Comparison of ENCODE assay signal across 26 mouse cellular contexts in the genomic region with DNA sequence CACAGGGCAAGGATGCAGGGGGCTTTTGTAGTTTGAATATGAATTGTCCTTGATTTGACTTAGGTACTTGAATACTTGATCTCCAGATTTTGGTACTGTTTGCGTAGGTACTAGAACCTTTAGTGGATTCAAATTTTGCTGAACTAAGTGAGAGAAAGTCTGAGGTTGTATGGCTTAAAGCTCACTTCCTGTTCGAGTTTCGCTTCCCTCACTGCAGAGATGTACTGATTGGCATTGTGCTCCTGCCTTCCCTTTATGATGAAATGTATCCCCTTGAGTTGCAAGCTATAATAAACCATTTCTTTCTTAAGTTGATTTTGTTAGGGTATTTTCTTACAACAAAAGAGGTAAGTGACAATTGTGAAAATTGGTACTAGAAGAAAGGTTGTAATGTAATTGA.
A peak's percentile ranks its signal among the peaks of the same experiment; 100 is the strongest.
DNase-seq lines count a peak whose midpoint lies in the region; ATAC-seq and TF ChIP-seq lines count a peak whose summit lies in the region.
"Had no signal": no experiment of that assay in that cellular context is flagged by ENCODE, and none has a peak within 500 bp of the region (broad histone marks: within the 10 kb centered on the region; RNA-seq: fewer than 3 reads in every experiment).

No protein-coding gene starts in this region.

- no peak for TF ChIP-seq POLR2A in MEL (IDR thresholded peaks at IDR 0.05; ENCODE audit: control insufficient read depth in 1 of 2, insufficient read depth in 1 of 2, low read depth in 1 of 2, low read length in 2 of 2, poor library complexity in 1 of 2)

- no peaks in the 10 kb centered on the region for H3K27me3 ChIP-seq in liver, postnatal 0 days (ENCODE audit: insufficient read depth, low read length)
- no peaks in the 10 kb centered on the region for H3K27me3 ChIP-seq in liver, embryonic 11.5 days (replicated peaks; ENCODE audit: control insufficient read depth, insufficient read depth, low read length)
- H3K27me3 ChIP-seq in MEL (ENCODE audit: control insufficient read depth in 1 of 2, insufficient read depth in 2 of 2, low read length in 2 of 2) = no peaks in the 10 kb centered on the region
- H3K27me3 ChIP-seq: embryonic facial prominence, embryonic 12.5 days; embryonic facial prominence, embryonic 15.5 days; heart, embryonic 13.5 days had no signal

- no peak overlapping the region for H3K4me2 ChIP-seq in liver, postnatal 0 days (ENCODE audit: low read depth, low read length)
- no peak overlapping the region for H3K4me2 ChIP-seq in liver, embryonic 11.5 days
- H3K4me2 ChIP-seq: embryonic facial prominence, embryonic 12.5 days; embryonic facial prominence, embryonic 15.5 days; heart, embryonic 13.5 days; hindbrain, embryonic 14.5 days had no signal

- H3K4me1 ChIP-seq in liver, postnatal 0 days (ENCODE audit: insufficient read depth) = no peaks in the 10 kb centered on the region; the same call in 1 of the 2 replicates
- peaks cover 6% of the 10 kb centered on the region for H3K4me1 ChIP-seq in liver, embryonic 11.5 days (replicated peaks; ENCODE audit: control insufficient read depth, insufficient read depth, low read length)
- H3K4me1 ChIP-seq in MEL (ENCODE audit: control insufficient read depth in 1 of 2, insufficient read depth in 2 of 2, low read length in 2 of 2) = no peaks in the 10 kb centered on the region
- H3K4me1 ChIP-seq: embryonic facial prominence, embryonic 12.5 days; embryonic facial prominence, embryonic 15.5 days; heart, embryonic 10.5 days had no signal

- TF ChIP-seq CTCF in liver, postnatal 0 days (IDR thresholded peaks at IDR 0.05; ENCODE audit: low read depth) = no peak
- TF ChIP-seq CTCF in MEL (IDR thresholded peaks at IDR 0.05 in 2 of 3, conservative IDR thresholded peaks at IDR 0.05 in 1 of 3; ENCODE audit: control insufficient read depth in 1 of 3, insufficient read depth in 1 of 3, low read depth in 2 of 3, low read length in 3 of 3, poor library complexity in 1 of 3, severe bottlenecking in 1 of 3) = no peak

- no peaks in the 10 kb centered on the region for H3K36me3 ChIP-seq in liver, postnatal 0 days (replicated peaks; ENCODE audit: insufficient read depth, low read length)
- no peaks in the 10 kb centered on the region for H3K36me3 ChIP-seq in liver, embryonic 11.5 days (ENCODE audit: control insufficient read depth, insufficient read depth, low read length)
- no peaks in the 10 kb centered on the region for H3K36me3 ChIP-seq in MEL (ENCODE audit: control insufficient read depth in 1 of 2, insufficient read depth in 2 of 2, low read length in 2 of 2)
- H3K36me3 ChIP-seq: embryonic facial prominence, embryonic 12.5 days; embryonic facial prominence, embryonic 15.5 days; heart, embryonic 10.5 days; heart, embryonic 13.5 days had no signal

- 46% methylated on average over 3 of the region's 3 CpGs for whole genome bisulfite sequencing in liver, postnatal 0 days (ENCODE audit: insufficient replicate concordance)
- 70% methylated on average over 3 of the region's 3 CpGs for WGBS in liver, embryonic 11.5 days

- TF ChIP-seq RAD21 in MEL (IDR thresholded peaks at IDR 0.05; ENCODE audit: low read depth, low read length) = no peak

- H3K9ac ChIP-seq in liver, postnatal 0 days (replicated peaks) = no peak overlapping the region
- no peak overlapping the region for H3K9ac ChIP-seq in liver, embryonic 11.5 days (ENCODE audit: low read depth, low read length)
- H3K9ac ChIP-seq in MEL (ENCODE audit: control insufficient read depth, low read depth, low read length, poor library complexity, severe bottlenecking) = no peak overlapping the region
- H3K9ac ChIP-seq: embryonic facial prominence, embryonic 12.5 days; embryonic facial prominence, embryonic 15.5 days; forebrain, postnatal 0 days; heart, embryonic 13.5 days; hindbrain, embryonic 14.5 days had no signal

- TF ChIP-seq EP300 in liver, postnatal 0 days (IDR thresholded peaks at IDR 0.05; ENCODE audit: low read depth) = no peak
- TF ChIP-seq EP300 in MEL (IDR thresholded peaks at IDR 0.05; ENCODE audit: low read depth in 1 of 2, low read length in 2 of 2) = no peak

- DNase-seq in liver, postnatal 0 days = no peak
- no peak for DNase-seq in liver, embryonic 11.5 days (ENCODE audit: low spot score)
- DNase-seq in MEL (ENCODE audit: low read depth, low spot score) = peak; percentile 8
- DNase-seq in left cerebral cortex, adult 11 months (ENCODE audit: low spot score) = no peak
- no peak for DNase-seq in cerebellum, adult 9-10 months
- DNase-seq: adrenal gland, postnatal 10 days; adrenal gland, postnatal 36 days; B cell, adult 2 months; cerebellum, adult 18-20 months; cerebellum, adult 9-11 months; cerebellum, postnatal 25 days; forebrain, postnatal 0 days; gastrocnemius, adult 2 months; gastrocnemius, postnatal 25 days; heart, adult 2 months; heart, postnatal 14 days; heart, postnatal 4 days had no signal

- H3K27ac ChIP-seq in liver, postnatal 0 days (ENCODE audit: low read depth) = 0 out of 2 replicates have a peak overlapping the region, but pooled peaks have one; percentile 16
- no peak overlapping the region for H3K27ac ChIP-seq in liver, embryonic 11.5 days (ENCODE audit: low read depth, low read length)
- H3K27ac ChIP-seq in MEL (ENCODE audit: control insufficient read depth, low read depth, low read length) = no peak overlapping the region
- H3K27ac ChIP-seq: embryonic facial prominence, embryonic 12.5 days; embryonic facial prominence, embryonic 15.5 days; gastrocnemius, adult 2 months; heart, adult 2 months; heart, embryonic 10.5 days; heart, embryonic 13.5 days; hindbrain, embryonic 14.5 days; hindbrain, postnatal 0 days had no signal

- H3K4me3 ChIP-seq in liver, postnatal 0 days (ENCODE audit: low read depth, low read length) = no peak overlapping the region
- no peak overlapping the region for H3K4me3 ChIP-seq in liver, embryonic 11.5 days (ENCODE audit: low read depth, low read length)
- no peak overlapping the region for H3K4me3 ChIP-seq in MEL (ENCODE audit: control insufficient read depth in 1 of 2, insufficient read depth in 1 of 2, low read depth in 2 of 2, low read length in 2 of 2)
- H3K4me3 ChIP-seq: embryonic facial prominence, embryonic 12.5 days; embryonic facial prominence, embryonic 15.5 days; gastrocnemius, adult 2 months; heart, adult 2 months; heart, embryonic 10.5 days; heart, embryonic 13.5 days had no signal

- no peaks in the 10 kb centered on the region for H3K9me3 ChIP-seq in liver, postnatal 0 days (ENCODE audit: low read length)
- H3K9me3 ChIP-seq in liver, embryonic 11.5 days (ENCODE audit: control insufficient read depth, low read length) = no peaks in the 10 kb centered on the region
- no peaks in the 10 kb centered on the region for H3K9me3 ChIP-seq in MEL (replicated peaks; ENCODE audit: insufficient read depth, low read length)
- H3K9me3 ChIP-seq: embryonic facial prominence, embryonic 12.5 days; embryonic facial prominence, embryonic 15.5 days; heart, embryonic 10.5 days; heart, embryonic 13.5 days had no signal

- H3K79me2 ChIP-seq in MEL (ENCODE audit: control insufficient read depth, insufficient read depth, low read length, poor library complexity) = no peaks in the 10 kb centered on the region

- ATAC-seq in liver, postnatal 0 days = no peak
- no peak for ATAC-seq in liver, embryonic 11.5 days (replicated peaks; ENCODE audit: low FRiP score)
- ATAC-seq in megakaryocyte, adult 5-6 weeks (ENCODE audit: poor library complexity, severe bottlenecking) = peak; percentile 70
- ATAC-seq: forebrain, embryonic 14.5 days; forebrain, postnatal 0 days; hindbrain, postnatal 0 days; inflammation-experienced regulatory T-cells, adult 6 months had no signal

TF ChIP-seq in MEL, 35 proteins besides CTCF, POLR2A, EP300 and RAD21:
- no peak for TF ChIP-seq NELFE (IDR thresholded peaks at IDR 0.05; ENCODE audit: low read depth, low read length)
